Mouse (Mus musculus): ENCODE data around the gene Zc3h12a. TPM values are rescaled to one million over a fixed set of nuclear protein-coding genes. Genes with fewer than 3 reads are reported as not detected.

Gene Zc3h12a
- polyA plus RNA-seq, 1 experiment from 2014 or later: 0.22 TPM

- Histone ChIP-seq H3K4me3 (replicated peaks; ENCODE audit: low read depth, low read length) (no peak overlapping the region), H3K4me1 (ENCODE audit: control insufficient read depth, insufficient read depth, low read length) (0 out of 2 replicates have a peak, but pooled peaks cover 2% of the 10 kb centered on the region), H3K9ac (replicated peaks; ENCODE audit: low read length) (no peak overlapping the region), H3K36me3 (ENCODE audit: control insufficient read depth, insufficient read depth, low read length) (no peaks in the 10 kb centered on the region), H3K27me3 (ENCODE audit: control insufficient read depth, insufficient read depth, low read length) (no peaks in the 10 kb centered on the region), H3K9me3 (ENCODE audit: control insufficient read depth, low read length) (no peaks in the 10 kb centered on the region), H3K4me2 (ENCODE audit: low read length) (no peak overlapping the region), H3K27ac (replicated peaks; ENCODE audit: low read depth, low read length) (no peak overlapping the region)
- no peak for DNase-seq
- ATAC-seq (ENCODE audit: low FRiP score, low TSS enrichment): no peak
- WGBS: 89% methylated on average over 5 of the region's 5 CpGs
Measured at GRCm38 (mm10) chr4:125155646-125156045, 28.0 kb upstream of the Zc3h12a start.

- Histone ChIP-seq H3K27me3 (ENCODE audit: control insufficient read depth, insufficient read depth, low read length) (no peaks in the 10 kb centered on the region), H3K4me1 (ENCODE audit: control insufficient read depth, insufficient read depth, low read length) (no peaks in the 10 kb centered on the region), H3K9ac (replicated peaks; ENCODE audit: low read length) (no peak overlapping the region), H3K27ac (replicated peaks; ENCODE audit: low read depth, low read length) (no peak overlapping the region), H3K4me2 (ENCODE audit: low read length) (no peak overlapping the region), H3K9me3 (ENCODE audit: control insufficient read depth, low read length) (no peaks in the 10 kb centered on the region), H3K36me3 (ENCODE audit: control insufficient read depth, insufficient read depth, low read length) (no peaks in the 10 kb centered on the region), H3K4me3 (replicated peaks; ENCODE audit: low read depth, low read length) (no peak overlapping the region)
- ATAC-seq (ENCODE audit: low FRiP score, low TSS enrichment): no peak
- peak; percentile 23 for DNase-seq
- WGBS: 53% methylated on average over 4 of the region's 4 CpGs
Measured at GRCm38 (mm10) chr4:125153659-125154241, 26.1 kb upstream of the Zc3h12a start.

GRCm38 (mm10) chr4:125152469-125152868, 24.8 kb upstream of the Zc3h12a start:
- H3K4me3 ChIP-seq (replicated peaks; ENCODE audit: low read depth, low read length): no peak overlapping the region
- H3K36me3 ChIP-seq (ENCODE audit: control insufficient read depth, insufficient read depth, low read length): no peaks in the 10 kb centered on the region
- H3K27me3 ChIP-seq (ENCODE audit: control insufficient read depth, insufficient read depth, low read length): no peaks in the 10 kb centered on the region
- H3K4me2 ChIP-seq (ENCODE audit: low read length): no peak overlapping the region
- DNase-seq: no peak
- WGBS: 93% methylated on average over 6 of the region's 6 CpGs
- no peaks in the 10 kb centered on the region for H3K4me1 ChIP-seq (ENCODE audit: control insufficient read depth, insufficient read depth, low read length)
- ATAC-seq (ENCODE audit: low FRiP score, low TSS enrichment): no peak
- H3K27ac ChIP-seq (replicated peaks; ENCODE audit: low read depth, low read length): no peak overlapping the region
- no peaks in the 10 kb centered on the region for H3K9me3 ChIP-seq (ENCODE audit: control insufficient read depth, low read length)
- no peak overlapping the region for H3K9ac ChIP-seq (replicated peaks; ENCODE audit: low read length)

DNA sequence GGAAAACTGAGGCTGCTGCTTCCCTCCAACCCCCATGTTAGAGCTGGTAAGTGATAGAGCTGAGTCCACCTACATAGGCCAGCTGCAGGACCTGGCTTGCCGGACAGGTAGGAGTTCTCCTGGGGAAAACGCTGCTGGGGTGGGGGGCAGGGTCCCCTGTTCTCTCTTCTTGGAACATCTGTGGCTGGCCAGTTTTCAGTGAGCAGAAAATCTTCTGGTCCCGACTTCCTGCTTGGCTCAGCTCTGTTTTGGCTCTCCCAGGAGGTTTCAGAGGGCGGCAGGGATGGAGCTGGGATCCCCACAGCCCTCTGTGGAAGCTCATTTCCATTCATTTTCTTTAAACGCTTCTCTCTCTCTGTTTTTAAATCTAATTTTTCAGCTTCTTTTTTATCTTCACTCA, 21.8 kb upstream of the Zc3h12a start:
- H3K9me3 ChIP-seq (ENCODE audit: control insufficient read depth, low read length): no peaks in the 10 kb centered on the region
- H3K36me3 ChIP-seq (ENCODE audit: control insufficient read depth, insufficient read depth, low read length): no peaks in the 10 kb centered on the region
- H3K4me1 ChIP-seq (ENCODE audit: control insufficient read depth, insufficient read depth, low read length): no peaks in the 10 kb centered on the region; the same call in 1 of the 2 replicates
- H3K27ac ChIP-seq (replicated peaks; ENCODE audit: low read depth, low read length): no peak overlapping the region
- H3K4me3 ChIP-seq (replicated peaks; ENCODE audit: low read depth, low read length): no peak overlapping the region
- no peaks in the 10 kb centered on the region for H3K27me3 ChIP-seq (ENCODE audit: control insufficient read depth, insufficient read depth, low read length)
- WGBS: 33% methylated on average over 5 of the region's 5 CpGs
- no peak for DNase-seq
- ATAC-seq (ENCODE audit: low FRiP score, low TSS enrichment): no peak
- no peak overlapping the region for H3K4me2 ChIP-seq (ENCODE audit: low read length)
- no peak overlapping the region for H3K9ac ChIP-seq (replicated peaks; ENCODE audit: low read length)

GRCm38 (mm10) chr4:125147970-125148369, 20.3 kb upstream of the Zc3h12a start:
- Histone ChIP-seq H3K4me3 (replicated peaks; ENCODE audit: low read depth, low read length) (no peak overlapping the region), H3K9ac (replicated peaks; ENCODE audit: low read length) (no peak overlapping the region), H3K9me3 (ENCODE audit: control insufficient read depth, low read length) (no peaks in the 10 kb centered on the region), H3K36me3 (ENCODE audit: control insufficient read depth, insufficient read depth, low read length) (no peaks in the 10 kb centered on the region), H3K4me2 (ENCODE audit: low read length) (no peak overlapping the region), H3K27ac (replicated peaks; ENCODE audit: low read depth, low read length) (no peak overlapping the region), H3K4me1 (ENCODE audit: control insufficient read depth, insufficient read depth, low read length) (no peaks in the 10 kb centered on the region; the same call in 1 of the 2 replicates), H3K27me3 (ENCODE audit: control insufficient read depth, insufficient read depth, low read length) (no peaks in the 10 kb centered on the region)
- 88% methylated on average over 4 of the region's 4 CpGs for WGBS
- DNase-seq: no peak
- ATAC-seq (ENCODE audit: low FRiP score, low TSS enrichment): no peak

DNA sequence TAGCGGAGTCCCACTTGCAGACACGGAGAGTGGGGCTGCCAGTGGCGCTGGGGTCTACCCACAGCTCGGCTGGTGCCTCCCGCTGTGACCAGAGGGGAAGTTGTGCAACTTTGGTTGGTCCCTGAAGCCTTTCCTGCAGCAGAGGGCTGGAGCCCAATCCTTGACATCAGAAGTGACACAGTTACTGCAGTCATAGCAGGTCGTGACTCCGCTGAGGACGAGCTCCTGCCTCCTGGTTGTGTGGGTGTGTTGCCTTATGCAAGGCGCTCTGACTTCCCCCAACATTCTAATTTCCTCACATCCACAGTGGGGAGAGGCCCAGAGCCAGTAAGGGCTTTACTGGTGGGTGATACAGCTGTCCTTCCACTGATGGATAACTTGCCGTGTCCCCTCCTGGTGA, 17.6 kb upstream of the Zc3h12a start:
- Histone ChIP-seq H3K27ac (replicated peaks; ENCODE audit: low read depth, low read length) (no peak overlapping the region), H3K4me3 (replicated peaks; ENCODE audit: low read depth, low read length) (no peak overlapping the region), H3K36me3 (ENCODE audit: control insufficient read depth, insufficient read depth, low read length) (no peaks in the 10 kb centered on the region), H3K4me1 (ENCODE audit: control insufficient read depth, insufficient read depth, low read length) (no peaks in the 10 kb centered on the region; the same call in 1 of the 2 replicates), H3K4me2 (ENCODE audit: low read length) (no peak overlapping the region), H3K9me3 (ENCODE audit: control insufficient read depth, low read length) (no peaks in the 10 kb centered on the region), H3K27me3 (ENCODE audit: control insufficient read depth, insufficient read depth, low read length) (no peaks in the 10 kb centered on the region), H3K9ac (replicated peaks; ENCODE audit: low read length) (no peak overlapping the region)
- ATAC-seq (ENCODE audit: low FRiP score, low TSS enrichment) (no peak), DNase-seq (no peak)
- 33% methylated on average over 10 of the region's 10 CpGs for WGBS

- ATAC-seq (ENCODE audit: low FRiP score, low TSS enrichment): no peak
- DNase-seq: no peak
- Histone ChIP-seq H3K9me3 (ENCODE audit: control insufficient read depth, low read length) (no peaks in the 10 kb centered on the region), H3K9ac (replicated peaks; ENCODE audit: low read length) (no peak overlapping the region), H3K36me3 (ENCODE audit: control insufficient read depth, insufficient read depth, low read length) (no peaks in the 10 kb centered on the region), H3K4me3 (replicated peaks; ENCODE audit: low read depth, low read length) (no peak overlapping the region), H3K27me3 (ENCODE audit: control insufficient read depth, insufficient read depth, low read length) (no peaks in the 10 kb centered on the region), H3K4me2 (ENCODE audit: low read length) (no peak overlapping the region), H3K4me1 (ENCODE audit: control insufficient read depth, insufficient read depth, low read length) (no peaks in the 10 kb centered on the region; the same call in 1 of the 2 replicates), H3K27ac (replicated peaks; ENCODE audit: low read depth, low read length) (no peak overlapping the region)
- WGBS: 11% methylated on average over 7 of the region's 7 CpGs
Measured at GRCm38 (mm10) chr4:125144627-125145026, 17.0 kb upstream of the Zc3h12a start.

- no peak overlapping the region for H3K4me3 ChIP-seq (replicated peaks; ENCODE audit: low read depth, low read length)
- WGBS: 80% methylated on average over 5 of the region's 5 CpGs
Measured at GRCm38 (mm10) chr4:125144211-125144610, 16.6 kb upstream of the Zc3h12a start.

DNA sequence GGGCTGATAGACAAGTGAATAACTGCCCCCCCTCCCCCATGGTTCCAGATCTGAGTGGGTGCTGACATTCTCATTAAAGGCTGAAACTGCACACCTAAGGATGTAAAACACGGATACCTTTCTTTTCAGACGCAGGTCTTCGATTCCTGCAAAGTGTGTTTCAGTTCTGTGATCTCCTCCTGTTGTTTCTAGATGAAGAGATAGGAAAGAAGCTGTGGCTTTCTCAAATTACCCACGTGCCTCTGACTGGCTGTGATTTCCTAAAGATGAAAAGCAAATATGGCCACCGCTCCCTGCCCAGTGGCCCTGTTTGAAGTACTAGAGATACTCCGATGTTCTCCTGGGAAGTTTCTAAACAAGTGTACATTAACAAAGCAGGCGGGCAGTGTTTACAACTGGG, 10.7 kb upstream of the Zc3h12a start:
- Histone ChIP-seq H3K9ac (replicated peaks; ENCODE audit: low read length) (no peak overlapping the region), H3K9me3 (ENCODE audit: control insufficient read depth, low read length) (no peaks in the 10 kb centered on the region), H3K27ac (replicated peaks; ENCODE audit: low read depth, low read length) (no peak overlapping the region), H3K4me1 (ENCODE audit: control insufficient read depth, insufficient read depth, low read length) (no peaks in the 10 kb centered on the region), H3K36me3 (ENCODE audit: control insufficient read depth, insufficient read depth, low read length) (no peaks in the 10 kb centered on the region), H3K27me3 (ENCODE audit: control insufficient read depth, insufficient read depth, low read length) (no peaks in the 10 kb centered on the region), H3K4me2 (ENCODE audit: low read length) (no peak overlapping the region), H3K4me3 (replicated peaks; ENCODE audit: low read depth, low read length) (no peak overlapping the region)
- 80% methylated on average over 7 of the region's 7 CpGs for WGBS
- DNase-seq: no peak
- no peak for ATAC-seq (ENCODE audit: low FRiP score, low TSS enrichment)

More at GRCm38 (mm10) chr4:125144211-125144610, 16.6 kb upstream of the Zc3h12a start:
- H3K9me3 ChIP-seq (ENCODE audit: control insufficient read depth, low read length): no peaks in the 10 kb centered on the region
- no peaks in the 10 kb centered on the region; the same call in 1 of the 2 replicates for H3K4me1 ChIP-seq (ENCODE audit: control insufficient read depth, insufficient read depth, low read length)
- no peak overlapping the region for H3K27ac ChIP-seq (replicated peaks; ENCODE audit: low read depth, low read length)
- H3K4me2 ChIP-seq (ENCODE audit: low read length): no peak overlapping the region
- no peaks in the 10 kb centered on the region for H3K27me3 ChIP-seq (ENCODE audit: control insufficient read depth, insufficient read depth, low read length)
- ATAC-seq (ENCODE audit: low FRiP score, low TSS enrichment) (no peak), DNase-seq (no peak)
- no peak overlapping the region for H3K9ac ChIP-seq (replicated peaks; ENCODE audit: low read length)
- no peaks in the 10 kb centered on the region for H3K36me3 ChIP-seq (ENCODE audit: control insufficient read depth, insufficient read depth, low read length)

Measured in midbrain, embryonic 14.5 days (tissue).